Mouse (Mus musculus): ENCODE data around the gene Khdc4.
A peak's percentile ranks its signal among the peaks of the same experiment; 100 is the strongest.

Gene Khdc4

DNA sequence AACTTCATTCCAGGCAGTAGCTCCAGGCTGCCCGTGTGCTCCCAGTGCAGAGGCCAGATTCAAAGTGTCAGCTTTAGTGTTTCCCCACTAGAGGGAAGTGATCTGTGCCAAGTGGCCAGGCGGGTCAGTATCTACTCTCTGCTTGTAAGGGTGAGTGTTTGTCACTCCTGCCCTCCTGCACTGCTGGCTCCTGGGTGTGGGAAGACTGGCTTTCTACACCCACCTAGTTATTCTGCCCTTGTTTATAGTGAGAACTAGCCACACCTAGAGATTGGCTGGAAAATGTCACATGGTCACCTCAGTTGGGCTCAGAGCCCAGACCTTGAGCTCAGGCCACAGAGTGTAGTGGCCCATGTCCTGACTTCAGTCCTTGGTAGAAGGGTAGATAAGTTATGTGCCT lies 33.5 kb downstream of the Khdc4 start:
- no peak for DNase-seq (ENCODE audit: low read depth, low spot score)

DNA sequence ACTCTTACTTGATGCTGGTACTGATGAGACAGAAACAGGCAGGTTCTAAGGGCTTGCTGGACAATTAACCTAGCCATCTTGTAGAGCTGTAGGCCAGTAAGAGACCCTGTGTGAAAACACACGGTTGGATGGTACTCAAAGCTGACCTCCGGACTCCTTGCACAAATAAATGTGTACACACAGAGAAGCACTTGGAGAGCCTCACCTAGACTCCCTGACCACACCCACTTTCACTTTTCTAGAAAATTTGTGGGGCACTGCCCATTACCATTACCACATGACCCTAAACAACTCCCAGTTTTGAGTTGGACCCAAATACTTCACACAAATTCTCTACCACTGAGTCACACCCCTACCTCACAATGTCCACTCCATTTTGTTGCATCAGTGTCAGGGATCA lies 51.0 kb downstream of the Khdc4 start:
- DNase-seq (ENCODE audit: low read depth, low spot score) = no peak

DNA sequence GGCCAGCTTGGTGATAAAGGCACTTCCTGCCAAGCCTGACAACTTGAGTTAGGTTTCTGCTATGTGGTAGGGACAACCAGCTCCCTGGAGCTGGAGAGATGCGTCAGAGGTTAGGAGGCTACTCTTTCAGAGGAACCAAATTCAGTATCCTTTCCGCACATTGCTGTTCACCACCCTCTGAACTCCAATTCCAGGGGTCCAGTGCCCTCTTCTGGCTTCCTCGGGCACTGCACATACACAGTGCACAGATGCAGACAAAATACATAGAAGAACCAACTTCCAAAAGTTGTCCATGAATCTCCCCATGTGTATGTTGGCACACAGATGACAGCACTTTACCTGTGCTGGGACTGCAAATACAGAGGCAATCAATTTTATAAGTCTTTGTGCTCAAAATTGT lies 53.0 kb downstream of the Khdc4 start:
- DNase-seq (ENCODE audit: low read depth, low spot score) = peak; percentile 77

DNA sequence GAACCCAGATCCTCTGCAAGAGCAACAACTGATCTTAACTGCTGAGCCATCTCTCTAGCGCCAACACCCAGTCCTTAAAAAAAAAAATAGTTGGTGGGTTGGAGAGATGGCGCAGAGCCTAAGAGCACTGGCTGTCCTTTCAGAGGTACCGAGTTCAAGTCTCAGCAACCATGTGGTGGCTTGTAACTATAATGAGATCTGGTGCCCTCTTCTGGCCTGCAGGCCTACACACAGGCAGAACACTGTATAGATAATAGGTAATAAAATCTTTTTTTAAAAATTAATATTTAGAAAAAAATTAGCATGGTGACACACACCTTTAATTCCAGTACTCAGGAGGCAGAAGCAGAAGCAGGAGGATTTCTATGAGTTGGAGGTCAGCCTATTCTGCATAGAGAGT lies 54.5 kb downstream of the Khdc4 start:
- DNase-seq (ENCODE audit: low read depth, low spot score) = no peak

DNA sequence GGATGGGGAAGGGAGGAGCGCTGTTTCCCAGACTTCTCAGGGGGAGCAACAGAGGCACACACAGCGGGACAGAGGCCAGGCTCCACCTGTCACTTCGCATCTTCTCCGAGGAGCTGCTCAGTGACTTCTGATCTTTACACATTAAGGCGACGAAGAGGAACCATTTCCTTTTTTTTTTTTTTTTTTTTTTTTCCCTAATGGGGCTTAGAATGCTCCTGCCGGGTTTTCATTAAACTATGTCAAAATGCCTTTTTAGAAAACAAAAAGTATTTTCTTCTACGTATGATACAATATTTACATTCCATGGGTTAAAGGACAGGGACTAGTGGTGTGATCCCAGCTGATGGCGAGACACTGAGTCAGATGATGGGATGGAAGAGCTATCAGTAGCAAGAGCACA lies 59.9 kb downstream of the Khdc4 start:
- no peak for DNase-seq (ENCODE audit: low read depth, low spot score)

DNA sequence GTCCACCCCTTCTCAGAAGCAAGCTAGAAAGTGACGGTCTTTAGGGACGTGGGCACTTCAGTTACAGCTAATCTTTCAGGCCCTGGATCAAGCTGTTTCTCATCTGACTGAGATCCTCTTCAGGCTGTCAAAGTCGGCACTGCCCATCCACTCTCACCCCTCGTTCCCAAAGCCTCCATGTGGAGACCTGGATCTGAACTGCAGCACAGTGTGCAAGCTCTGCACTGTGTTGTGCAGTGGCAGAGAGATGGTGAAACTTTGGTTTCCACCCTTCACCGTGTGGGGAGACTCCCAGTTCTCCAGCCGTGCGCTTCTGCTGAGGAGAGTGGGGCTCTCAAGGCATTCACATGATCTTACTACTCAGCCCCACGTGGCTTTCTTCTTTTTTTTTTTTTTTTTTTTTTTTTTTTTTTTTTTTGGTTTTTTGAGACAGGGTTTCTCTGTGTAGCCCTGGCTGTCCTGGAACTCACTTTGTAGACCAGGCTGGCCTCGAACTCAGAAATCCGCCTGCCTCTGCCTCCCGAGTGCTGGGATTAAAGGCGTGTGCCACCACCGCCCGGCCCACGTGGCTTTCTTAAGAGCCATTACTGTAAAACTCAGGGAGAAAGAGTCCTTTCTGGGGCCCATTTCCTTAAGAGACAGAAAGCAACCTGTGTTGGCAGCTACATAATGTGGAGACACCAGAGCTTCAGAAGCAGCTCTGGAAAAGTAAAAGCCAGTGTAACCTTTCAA lies 60.7 kb downstream of the Khdc4 start:
- no peak for DNase-seq (ENCODE audit: low read depth, low spot score)

DNA sequence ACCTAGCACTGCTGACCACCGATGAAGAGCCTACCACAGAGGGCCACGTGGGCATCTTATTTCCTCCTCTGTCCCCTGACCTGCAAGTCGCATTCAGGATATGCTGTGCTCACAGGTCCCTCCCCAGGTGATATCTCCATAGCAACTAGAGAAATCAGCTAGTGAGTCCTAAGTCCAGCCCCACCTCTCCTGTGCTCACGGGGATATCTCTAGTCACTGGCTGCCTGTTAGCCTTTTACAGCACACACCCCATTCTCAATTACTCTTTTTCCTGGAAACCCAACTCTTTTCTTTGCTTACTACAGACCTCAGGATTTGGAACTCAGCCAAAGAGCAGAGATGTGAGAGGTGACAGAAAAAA lies 61.2 kb downstream of the Khdc4 start:
- peak; percentile 25 for DNase-seq (ENCODE audit: low read depth, low spot score)

DNA sequence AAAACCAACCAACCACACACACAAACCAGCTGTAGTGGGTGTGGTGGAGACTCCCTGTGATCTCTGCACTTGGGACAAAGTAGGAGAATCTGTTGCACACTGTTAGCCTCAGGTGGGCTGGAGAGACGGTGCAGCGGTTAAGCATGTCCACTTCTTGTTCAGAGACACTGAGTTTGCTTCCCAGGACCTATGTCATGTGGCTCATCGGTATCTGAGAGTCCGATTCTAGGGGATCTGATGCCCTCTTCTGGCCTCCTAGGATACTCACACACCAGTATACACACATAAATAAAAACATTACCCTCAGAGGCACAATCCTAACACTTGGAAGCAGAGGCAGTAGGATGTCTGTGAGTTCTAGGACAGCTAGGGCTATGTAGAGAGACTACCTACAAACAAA lies 68.7 kb downstream of the Khdc4 start:
- DNase-seq (ENCODE audit: low read depth, low spot score) = peak; percentile 79

DNA sequence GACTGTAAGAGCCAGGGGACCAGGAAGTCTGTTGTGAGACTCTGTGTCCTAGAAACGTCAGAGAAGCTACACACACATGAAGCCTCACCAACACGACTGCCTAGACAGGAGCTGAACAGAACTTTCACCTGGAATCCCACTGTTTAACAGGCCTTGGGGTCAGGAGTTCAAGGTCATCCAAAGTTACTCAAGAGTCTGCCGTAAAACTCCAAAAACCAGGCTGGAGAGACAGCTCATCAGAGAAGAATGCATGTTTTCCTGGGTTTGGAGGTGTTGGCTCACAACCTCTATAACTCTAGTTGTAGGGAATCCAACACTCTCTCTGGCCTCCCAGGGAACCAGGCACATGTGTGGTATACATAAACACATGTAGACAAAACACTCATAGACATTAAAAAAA lies 69.9 kb downstream of the Khdc4 start:
- DNase-seq (ENCODE audit: low read depth, low spot score) = peak; percentile 70

DNA sequence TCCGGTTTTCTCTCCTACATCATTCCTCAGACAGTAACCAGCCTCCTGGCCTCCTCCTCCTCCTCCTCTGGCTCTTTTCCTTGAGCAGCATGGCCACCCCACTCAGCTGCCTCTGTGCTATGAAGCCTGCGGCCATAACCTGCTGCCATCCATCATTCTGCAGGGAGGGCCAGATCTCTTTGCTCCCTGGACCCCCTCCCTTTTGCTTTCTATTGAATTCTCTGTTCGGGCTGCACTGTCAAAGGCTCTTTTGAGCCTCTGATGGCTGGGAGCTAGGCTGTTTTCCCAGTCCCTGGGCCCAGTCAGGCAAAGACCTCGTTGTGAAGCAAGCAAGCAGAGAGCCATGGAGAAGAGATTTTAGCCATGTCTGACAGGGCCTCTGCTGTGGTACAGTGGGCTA lies 70.7 kb downstream of the Khdc4 start:
- no peak for DNase-seq (ENCODE audit: low read depth, low spot score)

DNA sequence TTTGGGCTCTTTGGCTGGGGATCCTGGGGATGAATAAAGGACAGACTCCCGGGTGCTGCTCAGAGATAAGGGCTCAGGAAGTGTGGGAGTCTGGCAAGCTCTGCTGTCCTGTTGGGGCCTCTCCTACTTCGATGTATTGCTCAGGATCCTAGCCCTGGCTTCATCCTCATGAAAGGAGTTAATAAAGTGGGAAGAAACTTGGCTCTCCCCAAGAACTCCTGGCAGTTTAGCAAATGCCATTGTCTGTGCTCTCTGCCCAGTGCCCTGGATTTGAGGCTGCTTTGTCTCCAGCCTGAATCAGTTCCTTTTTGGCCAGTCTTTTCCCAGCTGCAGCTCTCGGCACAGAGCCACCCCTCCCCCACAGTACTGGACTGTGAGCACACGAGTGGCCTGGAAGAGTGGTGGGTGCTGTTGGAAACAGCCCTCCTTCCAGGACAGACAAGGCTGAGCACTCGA lies 72.5 kb downstream of the Khdc4 start:
- DNase-seq (ENCODE audit: low read depth, low spot score) = no peak

DNA sequence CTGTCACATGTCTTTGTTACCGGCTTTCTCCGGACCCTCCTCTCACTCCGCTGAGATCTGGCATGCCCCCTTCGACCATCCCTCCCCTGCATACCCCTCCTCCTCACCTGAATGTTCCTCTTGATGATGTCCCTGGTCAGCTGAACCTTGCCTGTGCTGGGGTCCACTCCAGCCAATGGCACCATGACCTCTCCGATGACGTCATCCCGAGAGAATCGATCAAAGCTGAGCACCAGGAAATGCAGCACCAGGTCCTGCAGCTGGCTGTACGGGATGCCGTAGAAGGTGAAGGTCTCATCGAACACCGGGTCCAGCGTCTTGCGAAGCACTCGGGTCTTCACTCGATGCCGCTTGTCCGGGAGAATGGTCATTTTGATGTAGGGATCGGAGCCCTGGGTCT lies 76.0 kb downstream of the Khdc4 start:
- peak; percentile 28 for DNase-seq (ENCODE audit: low read depth, low spot score)

DNA sequence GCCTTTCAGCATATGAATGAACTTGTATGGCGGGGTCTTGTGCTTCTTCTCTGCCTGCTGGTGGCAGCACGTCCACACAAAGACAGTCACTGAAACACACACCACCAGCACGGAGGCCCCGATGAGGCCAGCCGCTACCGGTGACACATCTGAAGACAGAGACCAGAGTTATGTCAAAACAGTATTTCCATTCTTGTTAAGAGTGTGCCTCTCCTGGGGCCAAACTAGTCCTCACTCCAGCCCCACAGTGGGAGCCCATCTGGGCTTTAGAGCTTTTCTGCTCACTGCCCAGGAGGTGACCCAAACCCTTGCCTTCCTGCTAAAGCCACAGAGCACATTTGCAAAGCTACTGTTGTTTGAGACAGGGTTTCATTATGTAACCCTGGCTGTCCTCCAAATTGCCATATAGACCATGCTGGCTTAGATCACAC lies 76.8 kb downstream of the Khdc4 start:
- DNase-seq (ENCODE audit: low read depth, low spot score) = peak; percentile 35
